Mouse (Mus musculus): Measurements from ENCODE around the gene Plbd1. TPM values are rescaled to one million over a fixed set of nuclear protein-coding genes. Genes with fewer than 3 reads are reported as not detected.
A peak's percentile ranks its signal among the peaks of the same experiment; 100 is the strongest.

Plbd1 gene
- total RNA-seq, 1 experiment from 2014 or later = 13.3 TPM

GRCm38 (mm10) chr6:136659226-136659625 lies 2.5 kb downstream of the Plbd1 start:
- peak in 1 of 2 experiments; percentile 53; a peak in 1 of 4 replicates for ATAC-seq (replicated peaks in 1 of 2; ENCODE audit: insufficient read depth in 1 of 2, low FRiP score in 2 of 2, low TSS enrichment in 1 of 2, low read depth in 1 of 2, poor library complexity in 2 of 2, severe bottlenecking in 2 of 2)

- no peak for ATAC-seq (replicated peaks in 1 of 2; ENCODE audit: insufficient read depth in 1 of 2, low FRiP score in 2 of 2, low TSS enrichment in 1 of 2, low read depth in 1 of 2, poor library complexity in 2 of 2, severe bottlenecking in 2 of 2)
These were observed 3.4 kb downstream of the Plbd1 start for GRCm38 (mm10) chr6:136658303-136658702.

DNA sequence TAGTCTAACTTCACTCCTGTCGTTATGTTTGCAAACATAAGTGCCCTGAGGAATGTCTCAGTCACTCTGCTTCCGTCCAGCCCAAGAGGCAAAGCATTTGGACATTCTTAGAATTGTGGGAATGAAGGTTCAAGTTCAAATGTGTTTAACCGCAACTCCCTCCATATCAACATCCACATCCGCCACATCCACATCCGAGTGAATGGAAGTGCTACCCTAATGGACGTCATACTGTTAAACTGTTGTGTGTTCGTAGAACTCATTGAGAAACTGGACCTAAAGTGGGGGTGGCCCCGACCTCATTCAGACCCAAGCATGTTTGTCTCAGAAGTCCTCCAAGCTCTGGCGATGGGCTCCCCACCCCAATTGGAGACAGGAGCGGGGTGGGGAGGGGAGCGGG lies 5.9 kb downstream of the Plbd1 start:
- no peak for ATAC-seq (replicated peaks in 1 of 2; ENCODE audit: insufficient read depth in 1 of 2, low FRiP score in 2 of 2, low TSS enrichment in 1 of 2, low read depth in 1 of 2, poor library complexity in 2 of 2, severe bottlenecking in 2 of 2)

DNA sequence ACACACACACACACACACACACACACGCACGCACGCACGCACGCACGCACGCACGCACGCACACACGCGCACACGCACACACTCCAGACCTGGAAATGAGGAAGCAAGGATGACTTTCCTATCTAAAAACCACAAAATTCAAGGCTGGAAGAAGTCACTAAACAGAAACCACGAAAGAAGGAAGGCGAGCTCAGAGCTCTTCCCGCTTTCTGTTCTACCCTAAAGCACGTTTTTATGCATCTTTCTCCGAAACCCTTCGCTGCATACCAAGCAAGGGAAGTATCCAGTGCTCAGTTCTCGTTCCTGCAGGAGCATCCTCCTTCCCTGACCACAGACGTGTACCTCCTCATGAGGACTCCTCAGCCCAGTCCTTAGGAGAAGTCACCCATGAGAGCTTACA lies 7.3 kb downstream of the Plbd1 start:
- no peak for ATAC-seq (replicated peaks in 1 of 2; ENCODE audit: insufficient read depth in 1 of 2, low FRiP score in 2 of 2, low TSS enrichment in 1 of 2, low read depth in 1 of 2, poor library complexity in 2 of 2, severe bottlenecking in 2 of 2)

- ATAC-seq (replicated peaks in 1 of 2; ENCODE audit: insufficient read depth in 1 of 2, low FRiP score in 2 of 2, low TSS enrichment in 1 of 2, low read depth in 1 of 2, poor library complexity in 2 of 2, severe bottlenecking in 2 of 2) = peak; percentile 25 to 68; a peak in 3 of 4 replicates
These were observed 8.4 kb downstream of the Plbd1 start for GRCm38 (mm10) chr6:136653331-136653730.

DNA sequence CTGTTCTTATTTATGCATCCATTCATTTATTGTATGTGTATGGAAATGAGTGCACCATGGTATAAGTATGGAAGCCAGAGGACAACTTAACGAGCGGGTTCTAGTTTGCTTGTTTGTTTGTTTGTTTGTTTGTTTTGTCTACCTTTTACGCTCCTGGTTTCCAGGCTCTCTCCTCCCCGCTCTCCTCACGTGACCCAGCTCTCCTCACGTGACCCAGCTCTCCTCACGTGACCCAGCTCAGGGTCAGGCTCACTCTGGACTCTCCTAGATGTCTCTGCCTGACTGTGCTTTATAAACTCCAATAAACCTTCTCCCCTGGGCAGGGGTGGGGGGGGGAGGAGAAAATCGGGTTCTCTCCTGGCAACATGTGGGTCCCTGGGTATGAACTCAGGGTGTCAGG lies 11.1 kb downstream of the Plbd1 start:
- ATAC-seq (replicated peaks in 1 of 2; ENCODE audit: insufficient read depth in 1 of 2, low FRiP score in 2 of 2, low TSS enrichment in 1 of 2, low read depth in 1 of 2, poor library complexity in 2 of 2, severe bottlenecking in 2 of 2) = no peak

GRCm38 (mm10) chr6:136647455-136647861 lies 14.3 kb downstream of the Plbd1 start:
- ATAC-seq (replicated peaks in 1 of 2; ENCODE audit: insufficient read depth in 1 of 2, low FRiP score in 2 of 2, low TSS enrichment in 1 of 2, low read depth in 1 of 2, poor library complexity in 2 of 2, severe bottlenecking in 2 of 2) = no peak

DNA sequence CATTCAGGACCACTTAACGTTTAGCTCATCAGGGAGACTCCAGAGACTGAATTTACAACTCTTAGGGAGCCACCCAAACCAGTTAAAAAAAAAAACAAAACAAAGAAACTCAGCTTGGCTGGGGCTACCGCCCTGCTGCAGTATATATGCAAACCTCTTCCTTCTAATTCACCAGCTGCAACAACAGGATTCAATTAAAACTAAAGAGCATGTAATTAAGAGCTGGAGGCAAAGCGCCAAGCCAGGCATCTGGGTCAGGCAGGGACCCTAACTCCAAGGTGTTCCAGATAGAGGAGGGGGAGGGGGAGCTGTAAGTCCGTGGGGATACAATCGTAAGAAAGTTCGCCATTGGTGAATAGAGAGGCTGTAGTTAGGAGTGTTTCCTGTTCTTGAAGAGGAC lies 15.5 kb downstream of the Plbd1 start:
- ATAC-seq (replicated peaks in 1 of 2; ENCODE audit: insufficient read depth in 1 of 2, low FRiP score in 2 of 2, low TSS enrichment in 1 of 2, low read depth in 1 of 2, poor library complexity in 2 of 2, severe bottlenecking in 2 of 2) = no peak

GRCm38 (mm10) chr6:136645754-136646153 lies 16.0 kb downstream of the Plbd1 start:
- ATAC-seq (replicated peaks in 1 of 2; ENCODE audit: insufficient read depth in 1 of 2, low FRiP score in 2 of 2, low TSS enrichment in 1 of 2, low read depth in 1 of 2, poor library complexity in 2 of 2, severe bottlenecking in 2 of 2) = peak in 1 of 2 experiments; percentile 58; a peak in 1 of 4 replicates

DNA sequence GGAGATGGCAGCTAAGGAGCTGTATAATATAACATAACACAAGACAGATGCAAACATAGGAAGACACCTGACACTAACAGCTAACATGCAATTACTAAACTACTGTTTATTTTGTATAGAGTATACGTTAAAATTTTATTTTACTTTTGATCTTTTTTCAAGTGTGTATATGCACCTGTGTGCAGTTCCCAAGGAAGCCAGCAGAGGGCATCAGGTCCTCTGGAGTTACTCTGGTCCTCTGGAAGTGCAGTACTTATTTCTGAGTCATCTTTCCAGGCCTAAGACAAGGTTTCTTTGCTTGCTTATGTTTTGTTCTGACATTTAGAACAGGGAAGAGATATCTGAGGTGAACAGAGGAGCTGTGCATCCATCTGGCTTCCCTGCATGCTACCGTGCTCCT lies 17.6 kb downstream of the Plbd1 start:
- no peak; a peak in 1 of 4 replicates for ATAC-seq (replicated peaks in 1 of 2; ENCODE audit: insufficient read depth in 1 of 2, low FRiP score in 2 of 2, low TSS enrichment in 1 of 2, low read depth in 1 of 2, poor library complexity in 2 of 2, severe bottlenecking in 2 of 2)

DNA sequence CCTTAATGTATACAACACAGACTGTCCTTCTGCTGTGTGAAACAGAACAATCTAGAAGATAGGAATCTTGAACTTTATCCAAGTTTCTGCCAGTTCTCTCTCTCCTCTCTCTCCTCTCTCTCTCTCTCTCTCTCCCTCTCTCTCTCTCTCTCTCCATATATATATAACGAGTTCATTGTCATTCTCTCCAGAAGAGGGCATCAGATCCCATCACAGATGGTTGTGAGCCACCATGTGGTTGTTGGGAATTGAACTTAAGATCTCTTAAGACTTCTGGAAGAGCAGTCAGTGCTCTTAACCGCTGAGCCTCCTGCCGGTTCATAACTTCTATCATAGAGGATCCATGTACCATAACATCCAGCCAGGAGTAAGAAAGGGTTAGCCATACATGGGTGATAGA lies 26.7 kb downstream of the Plbd1 start:
- no peak for ATAC-seq (replicated peaks in 1 of 2; ENCODE audit: insufficient read depth in 1 of 2, low FRiP score in 2 of 2, low TSS enrichment in 1 of 2, low read depth in 1 of 2, poor library complexity in 2 of 2, severe bottlenecking in 2 of 2)

GRCm38 (mm10) chr6:136633719-136634118 lies 28.0 kb downstream of the Plbd1 start:
- no peak for ATAC-seq (replicated peaks in 1 of 2; ENCODE audit: insufficient read depth in 1 of 2, low FRiP score in 2 of 2, low TSS enrichment in 1 of 2, low read depth in 1 of 2, poor library complexity in 2 of 2, severe bottlenecking in 2 of 2)

GRCm38 (mm10) chr6:136633154-136633553 lies 28.6 kb downstream of the Plbd1 start:
- ATAC-seq (replicated peaks in 1 of 2; ENCODE audit: insufficient read depth in 1 of 2, low FRiP score in 2 of 2, low TSS enrichment in 1 of 2, low read depth in 1 of 2, poor library complexity in 2 of 2, severe bottlenecking in 2 of 2) = no peak

DNA sequence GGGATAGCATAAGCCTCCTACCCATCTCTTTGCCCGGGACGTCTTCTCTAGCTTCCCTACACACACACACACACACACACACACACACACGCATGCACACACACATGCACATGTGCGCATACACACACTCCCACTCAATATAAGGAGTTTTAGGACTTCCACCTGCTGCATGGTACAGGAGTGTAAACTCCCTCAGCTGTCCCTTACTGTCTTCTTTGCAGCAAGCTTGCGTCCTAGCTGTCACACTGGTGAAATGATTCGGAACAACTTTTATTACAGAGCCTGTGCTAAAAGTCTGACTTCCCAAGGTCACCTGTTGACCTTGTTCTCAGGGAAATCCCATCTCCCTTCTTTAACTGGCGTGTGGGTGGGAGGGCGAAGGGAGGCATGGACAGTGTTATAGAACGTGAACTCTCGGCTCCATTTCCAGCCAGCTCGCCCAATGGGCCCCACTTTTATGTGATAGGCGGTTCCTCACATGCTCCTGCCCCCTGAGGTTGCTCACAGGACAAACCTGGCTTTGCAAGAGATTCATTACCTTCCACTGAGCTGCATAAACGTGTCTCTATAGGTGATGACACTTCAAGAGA lies 29.7 kb downstream of the Plbd1 start:
- ATAC-seq (replicated peaks in 1 of 2; ENCODE audit: insufficient read depth in 1 of 2, low FRiP score in 2 of 2, low TSS enrichment in 1 of 2, low read depth in 1 of 2, poor library complexity in 2 of 2, severe bottlenecking in 2 of 2) = no peak

DNA sequence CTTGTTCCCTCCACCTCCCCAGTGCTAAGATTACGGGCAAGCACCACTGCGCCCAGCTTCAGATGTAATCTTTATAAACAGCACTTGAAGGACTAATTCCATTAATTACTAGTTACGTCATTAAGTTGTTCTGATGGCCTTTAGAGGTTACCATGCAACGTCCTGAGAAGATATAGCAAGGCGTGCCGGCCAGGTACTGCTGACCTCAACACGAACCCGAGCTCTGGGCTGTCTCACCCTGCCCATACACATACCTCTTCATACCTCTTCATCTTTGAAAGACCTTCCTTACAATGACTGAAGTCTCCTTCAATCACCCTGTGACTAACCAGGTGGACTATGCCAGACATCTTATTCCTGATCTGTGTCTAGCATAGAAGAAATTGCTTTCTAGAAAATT lies 30.2 kb downstream of the Plbd1 start:
- no peak for ATAC-seq (replicated peaks in 1 of 2; ENCODE audit: insufficient read depth in 1 of 2, low FRiP score in 2 of 2, low TSS enrichment in 1 of 2, low read depth in 1 of 2, poor library complexity in 2 of 2, severe bottlenecking in 2 of 2)

GRCm38 (mm10) chr6:136629639-136630038 lies 32.1 kb downstream of the Plbd1 start:
- no peak for ATAC-seq (replicated peaks in 1 of 2; ENCODE audit: insufficient read depth in 1 of 2, low FRiP score in 2 of 2, low TSS enrichment in 1 of 2, low read depth in 1 of 2, poor library complexity in 2 of 2, severe bottlenecking in 2 of 2)

DNA sequence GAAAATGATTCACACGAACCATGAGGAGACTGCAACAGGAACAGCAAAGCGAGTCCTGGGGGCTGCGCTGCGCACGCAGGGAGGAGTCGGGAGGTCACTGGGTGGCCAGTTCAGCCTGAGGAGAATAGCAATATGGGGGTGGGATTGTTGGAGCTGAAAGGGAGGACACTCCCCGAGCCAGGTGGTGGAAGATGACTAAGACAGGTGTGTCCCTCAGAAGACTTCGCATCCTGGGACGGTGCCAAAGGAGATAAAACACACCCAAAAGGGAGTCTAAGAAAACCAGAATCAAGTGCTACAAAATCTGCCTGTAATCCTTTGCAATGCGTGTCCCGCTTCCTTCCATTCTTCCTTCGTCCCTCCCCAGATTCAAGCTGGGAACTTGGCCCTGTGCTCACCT lies 36.3 kb downstream of the Plbd1 start:
- no peak for ATAC-seq (replicated peaks in 1 of 2; ENCODE audit: insufficient read depth in 1 of 2, low FRiP score in 2 of 2, low TSS enrichment in 1 of 2, low read depth in 1 of 2, poor library complexity in 2 of 2, severe bottlenecking in 2 of 2)

DNA sequence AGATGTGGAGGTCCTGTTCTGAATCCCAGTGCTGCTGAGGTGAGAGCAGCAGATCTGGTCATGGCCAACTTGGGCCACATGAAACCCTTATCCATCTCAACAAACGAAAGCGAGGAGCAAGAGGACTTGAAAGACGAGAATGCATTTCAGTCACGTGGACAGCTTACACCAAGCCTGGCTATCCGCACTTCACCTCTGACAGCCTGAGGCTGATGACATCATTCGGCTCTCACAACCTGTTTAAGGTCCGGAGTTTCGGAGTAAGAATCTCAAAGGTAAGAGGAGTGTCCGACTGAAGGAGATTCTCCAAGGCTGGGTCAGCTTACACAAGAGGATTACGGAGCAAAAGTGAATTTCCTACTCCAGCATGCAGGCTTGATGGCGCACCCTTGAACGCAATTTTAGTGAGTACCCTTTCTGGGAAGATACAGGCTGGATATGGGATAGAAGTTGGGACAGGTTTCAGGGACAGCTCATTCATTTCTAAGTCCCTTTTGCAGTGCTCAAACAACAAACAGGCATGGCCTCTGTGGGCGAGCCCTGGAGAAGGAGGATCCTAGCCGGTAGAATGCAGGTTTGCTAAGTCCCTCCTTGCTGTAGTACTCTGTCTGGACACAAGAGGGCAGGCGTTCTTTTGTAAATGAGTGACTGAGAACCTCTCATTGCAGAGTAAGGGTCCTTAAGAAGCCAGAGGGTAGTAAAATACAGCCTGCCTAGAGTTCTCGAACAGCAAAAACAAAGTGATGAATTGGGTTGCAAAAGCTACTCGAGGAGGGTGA lies 41.2 kb downstream of the Plbd1 start:
- peak; percentile 69 to 81 for ATAC-seq (replicated peaks in 1 of 2; ENCODE audit: insufficient read depth in 1 of 2, low FRiP score in 2 of 2, low TSS enrichment in 1 of 2, low read depth in 1 of 2, poor library complexity in 2 of 2, severe bottlenecking in 2 of 2)

DNA sequence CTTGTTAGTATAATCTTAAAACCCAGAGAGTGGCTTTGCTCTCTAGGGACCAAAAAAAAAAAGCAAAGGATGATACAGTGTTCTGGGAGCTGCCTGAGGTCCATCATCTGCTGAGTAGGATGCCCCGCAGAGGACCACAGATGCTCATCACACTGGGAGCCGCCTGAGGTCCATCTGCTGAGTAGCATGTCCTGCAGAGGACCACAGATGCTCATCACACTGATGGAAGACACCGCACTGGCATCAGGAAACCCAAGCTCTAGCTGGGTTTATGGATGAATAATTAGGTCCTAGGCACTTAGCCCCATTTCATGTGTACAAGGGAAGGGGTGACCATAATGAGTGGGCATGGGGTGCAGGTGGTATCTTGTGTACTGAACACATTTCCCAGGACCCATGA lies 47.6 kb downstream of the Plbd1 start:
- ATAC-seq (replicated peaks in 1 of 2; ENCODE audit: insufficient read depth in 1 of 2, low FRiP score in 2 of 2, low TSS enrichment in 1 of 2, low read depth in 1 of 2, poor library complexity in 2 of 2, severe bottlenecking in 2 of 2) = no peak
